Mouse (Mus musculus): Measurements from ENCODE around the gene Pgam1. TPM values are rescaled to one million over a fixed set of nuclear protein-coding genes. Genes with fewer than 3 reads are reported as not detected.
"Not testable (repeated sequence)": the region's sequence is repeated elsewhere in the genome, so short reads cannot be mapped to it uniquely, and the experiment has no call there.

Pgam1 gene
- polyA plus RNA-seq, 1 experiment from 2014 or later, result 785 TPM

DNA sequence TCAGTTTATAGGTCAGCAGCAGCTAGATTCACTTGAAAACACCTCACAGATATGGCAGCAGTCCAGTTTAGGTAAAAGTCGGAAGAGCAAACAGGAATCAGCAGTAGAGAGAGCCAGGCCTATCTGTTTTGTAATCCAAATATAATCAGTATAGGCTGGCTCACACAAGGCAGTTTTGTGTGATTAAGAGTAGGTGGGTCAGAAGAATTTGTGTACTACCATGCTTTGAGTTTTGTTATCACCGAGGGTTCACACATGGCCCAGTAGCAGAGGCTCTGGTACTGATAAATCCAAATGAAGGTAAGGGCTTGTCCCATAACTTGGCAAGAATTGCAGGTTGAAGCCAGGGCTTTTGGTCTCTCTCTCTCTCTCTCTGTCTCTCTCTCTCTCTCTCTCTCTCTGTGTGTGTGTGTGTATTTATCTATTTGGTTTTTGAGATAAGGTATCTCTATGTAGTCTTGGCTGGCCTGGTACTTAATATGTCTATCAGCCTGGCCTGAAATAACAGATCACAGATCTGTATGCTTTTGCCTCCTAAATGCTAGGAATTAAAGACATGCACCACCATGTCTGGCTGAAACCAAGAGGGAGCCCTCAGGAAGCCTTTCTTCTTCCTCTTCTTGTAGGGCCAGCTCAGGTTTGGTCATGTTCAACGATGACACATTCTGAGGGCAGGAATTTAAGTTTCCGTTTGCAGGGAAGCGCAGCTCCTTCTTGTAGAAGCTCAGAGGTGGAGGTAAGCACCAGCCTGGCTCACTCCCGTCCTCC, 5.2 kb upstream of the Pgam1 start:
- ATAC-seq (ENCODE audit: low FRiP score) (no peak), DNase-seq (ENCODE audit: low spot score, missing footprints) (peak; percentile 44)
- no peaks in the 10 kb centered on the region for H3K4me1 ChIP-seq (ENCODE audit: control insufficient read depth, insufficient read depth, low read length)
- H3K27me3 ChIP-seq (ENCODE audit: control insufficient read depth, insufficient read depth, low read length), result no peaks in the 10 kb centered on the region
- no peak overlapping the region for H3K4me2 ChIP-seq
- no peak overlapping the region for H3K4me3 ChIP-seq (ENCODE audit: low read depth, low read length)
- H3K9ac ChIP-seq (ENCODE audit: low read length), result no peak overlapping the region
- H3K36me3 ChIP-seq (ENCODE audit: control insufficient read depth, insufficient read depth, low read length), result no peaks in the 10 kb centered on the region
- H3K27ac ChIP-seq (ENCODE audit: low read depth, low read length), result no peak overlapping the region
- no peaks in the 10 kb centered on the region for H3K9me3 ChIP-seq (ENCODE audit: control insufficient read depth, low read length)
- WGBS, result 64% methylated on average over 6 of the region's 6 CpGs

GRCm38 (mm10) chr19:41907079-41907760, 4.5 kb upstream of the Pgam1 start:
- Histone ChIP-seq H3K9me3 (ENCODE audit: control insufficient read depth, low read length) (no peaks in the 10 kb centered on the region), H3K9ac (ENCODE audit: low read length) (no peak overlapping the region), H3K4me3 (ENCODE audit: low read depth, low read length) (no peak overlapping the region), H3K4me1 (ENCODE audit: control insufficient read depth, insufficient read depth, low read length) (no peaks in the 10 kb centered on the region), H3K4me2 (no peak overlapping the region), H3K27ac (ENCODE audit: low read depth, low read length) (no peak overlapping the region), H3K27me3 (ENCODE audit: control insufficient read depth, insufficient read depth, low read length) (no peaks in the 10 kb centered on the region), H3K36me3 (ENCODE audit: control insufficient read depth, insufficient read depth, low read length) (no peaks in the 10 kb centered on the region)
- no peak for ATAC-seq (ENCODE audit: low FRiP score)
- WGBS, result 59% methylated on average over 8 of the region's 8 CpGs
- DNase-seq (ENCODE audit: low spot score, missing footprints), result peak; percentile 49

GRCm38 (mm10) chr19:41908736-41909135, 3.0 kb upstream of the Pgam1 start:
- Histone ChIP-seq H3K9ac (ENCODE audit: low read length) (no peak overlapping the region), H3K36me3 (ENCODE audit: control insufficient read depth, insufficient read depth, low read length) (no peaks in the 10 kb centered on the region), H3K9me3 (ENCODE audit: control insufficient read depth, low read length) (no peaks in the 10 kb centered on the region), H3K4me3 (ENCODE audit: low read depth, low read length) (no peak overlapping the region), H3K27ac (ENCODE audit: low read depth, low read length) (no peak overlapping the region), H3K4me1 (ENCODE audit: control insufficient read depth, insufficient read depth, low read length) (peaks cover 10% of the 10 kb centered on the region), H3K27me3 (ENCODE audit: control insufficient read depth, insufficient read depth, low read length) (no peaks in the 10 kb centered on the region), H3K4me2 (no peak overlapping the region)
- ATAC-seq (ENCODE audit: low FRiP score), result no peak
- peak; percentile 17 for DNase-seq (ENCODE audit: low spot score, missing footprints)
- WGBS, result 88% methylated on average over 3 of the region's 3 CpGs

DNA sequence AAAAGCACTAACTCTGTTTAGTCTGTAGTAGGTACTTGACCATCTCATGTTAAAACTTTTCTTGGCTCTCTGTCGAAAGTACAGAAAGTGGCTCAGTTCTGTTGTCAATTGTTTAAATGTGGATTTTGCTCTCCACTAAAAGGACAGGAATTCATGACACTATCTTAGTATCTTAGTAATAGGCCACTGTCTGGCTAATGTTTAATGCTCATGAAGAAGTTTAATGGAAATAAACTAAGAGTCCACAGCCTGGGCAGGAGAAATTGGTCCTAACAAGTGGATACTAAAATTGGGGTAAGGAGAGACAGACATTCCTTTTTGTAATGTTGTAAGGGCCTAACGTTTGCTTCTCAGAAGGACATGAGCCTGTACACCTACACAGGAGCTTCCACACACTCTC, 1.3 kb upstream of the Pgam1 start:
- H3K4me1 ChIP-seq (ENCODE audit: control insufficient read depth, insufficient read depth, low read length), result peaks cover 15% of the 10 kb centered on the region
- WGBS, result 92% methylated on average over 2 of the region's 2 CpGs
- H3K27me3 ChIP-seq (ENCODE audit: control insufficient read depth, insufficient read depth, low read length), result no peaks in the 10 kb centered on the region
- ATAC-seq (ENCODE audit: low FRiP score) (no peak), DNase-seq (ENCODE audit: low spot score, missing footprints) (peak; percentile 79)
- H3K4me2 ChIP-seq, result no peak overlapping the region
- H3K27ac ChIP-seq (ENCODE audit: low read depth, low read length), result no peak overlapping the region
- H3K9ac ChIP-seq (ENCODE audit: low read length), result no peak overlapping the region
- no peaks in the 10 kb centered on the region for H3K9me3 ChIP-seq (ENCODE audit: control insufficient read depth, low read length)
- no peaks in the 10 kb centered on the region for H3K36me3 ChIP-seq (ENCODE audit: control insufficient read depth, insufficient read depth, low read length)
- H3K4me3 ChIP-seq (ENCODE audit: low read depth, low read length), result no peak overlapping the region

- WGBS, result under 1% methylated on average over 49 of the region's 53 CpGs
- ATAC-seq (ENCODE audit: low FRiP score), result peak; percentile 50
These were observed 678 bp downstream of the Pgam1 start for GRCm38 (mm10) chr19:41912121-41913080.

DNA sequence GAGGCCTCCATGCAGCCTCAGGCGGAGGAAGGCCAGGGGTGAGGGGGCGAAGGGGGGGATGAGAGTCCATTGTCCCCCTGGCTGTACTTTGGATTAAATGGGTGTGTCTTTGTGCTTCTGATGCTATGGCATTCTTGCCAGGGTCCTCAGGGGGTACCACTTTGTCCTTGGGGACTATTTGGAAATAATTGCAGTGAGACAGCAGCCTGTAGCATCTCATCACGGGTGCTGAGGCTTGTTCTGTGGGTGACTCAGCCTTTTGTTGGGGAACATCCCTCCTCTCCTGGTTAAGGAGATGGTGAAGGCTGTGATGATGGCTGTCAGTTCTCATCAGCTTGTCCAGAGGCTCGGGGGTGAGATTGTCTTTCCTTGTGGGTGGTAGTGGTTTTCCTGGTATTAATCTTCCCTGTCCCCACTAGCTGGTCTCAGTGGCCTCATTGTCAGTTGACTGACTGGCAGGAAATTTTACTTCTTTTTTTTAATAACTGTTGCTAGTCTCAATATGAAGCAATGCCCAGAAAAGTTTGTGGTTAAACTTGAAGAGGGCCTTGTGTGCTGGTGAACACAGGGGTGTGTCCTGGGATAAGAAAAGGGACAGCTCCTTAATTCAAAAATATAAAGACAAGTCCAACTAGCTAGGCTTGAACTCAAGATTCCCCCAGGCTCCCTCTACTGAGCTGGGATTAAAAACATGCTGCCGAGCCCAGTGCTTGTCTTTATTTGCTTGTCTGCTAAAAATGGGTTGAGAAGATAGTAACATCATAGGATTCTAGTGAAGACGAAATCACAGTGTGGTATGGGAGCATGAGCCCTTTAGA, 2.3 kb downstream of the Pgam1 start:
- ATAC-seq (ENCODE audit: low FRiP score) (no peak), DNase-seq (ENCODE audit: low spot score, missing footprints) (peak; percentile 77)
- WGBS, result 35% methylated on average over 6 of the region's 6 CpGs
- peaks cover 13% of the 10 kb centered on the region; the same call in 1 of the 2 replicates for H3K36me3 ChIP-seq (ENCODE audit: control insufficient read depth, insufficient read depth, low read length)
- H3K9me3 ChIP-seq (ENCODE audit: control insufficient read depth, low read length), result no peaks in the 10 kb centered on the region
- peak overlapping the region; percentile 71 for H3K4me2 ChIP-seq
- H3K27me3 ChIP-seq (ENCODE audit: control insufficient read depth, insufficient read depth, low read length), result no peaks in the 10 kb centered on the region
- peak overlapping the region; percentile 47 for H3K9ac ChIP-seq (ENCODE audit: low read length)
- no peak overlapping the region for H3K27ac ChIP-seq (ENCODE audit: low read depth, low read length)
- H3K4me3 ChIP-seq (ENCODE audit: low read depth, low read length), result peak overlapping the region; percentile 70
- peaks cover 15% of the 10 kb centered on the region for H3K4me1 ChIP-seq (ENCODE audit: control insufficient read depth, insufficient read depth, low read length)

More at GRCm38 (mm10) chr19:41912121-41913080, 678 bp downstream of the Pgam1 start:
- Histone ChIP-seq H3K4me1 (ENCODE audit: control insufficient read depth, insufficient read depth, low read length) (peaks cover 15% of the 10 kb centered on the region), H3K36me3 (ENCODE audit: control insufficient read depth, insufficient read depth, low read length) (peaks cover 8% of the 10 kb centered on the region; the same call in 1 of the 2 replicates), H3K9ac (ENCODE audit: low read length) (peak overlapping the region; percentile 91), H3K4me3 (ENCODE audit: low read depth, low read length) (peak overlapping the region; percentile 70), H3K27me3 (ENCODE audit: control insufficient read depth, insufficient read depth, low read length) (no peaks in the 10 kb centered on the region), H3K27ac (ENCODE audit: low read depth, low read length) (peak overlapping the region; percentile 63), H3K9me3 (ENCODE audit: control insufficient read depth, low read length) (no peaks in the 10 kb centered on the region), H3K4me2 (peak overlapping the region; percentile 71)
- DNase-seq (ENCODE audit: low spot score, missing footprints), result peak; percentile 90

- H3K27me3 ChIP-seq (ENCODE audit: control insufficient read depth, insufficient read depth, low read length); H3K4me2 ChIP-seq; ATAC-seq (ENCODE audit: low FRiP score); H3K27ac ChIP-seq (ENCODE audit: low read depth, low read length); H3K4me3 ChIP-seq (ENCODE audit: low read depth, low read length); H3K9me3 ChIP-seq (ENCODE audit: control insufficient read depth, low read length); H3K9ac ChIP-seq (ENCODE audit: low read length): not testable (repeated sequence)
- peak; percentile 74 for DNase-seq (ENCODE audit: low spot score, missing footprints)
- peaks cover 18% of the 10 kb centered on the region; the same call in 1 of the 2 replicates for H3K36me3 ChIP-seq (ENCODE audit: control insufficient read depth, insufficient read depth, low read length)
- peaks cover 15% of the 10 kb centered on the region for H3K4me1 ChIP-seq (ENCODE audit: control insufficient read depth, insufficient read depth, low read length)
These were observed 2.8 kb downstream of the Pgam1 start for GRCm38 (mm10) chr19:41914592-41914882.

GRCm38 (mm10) chr19:41915294-41915693, 3.6 kb downstream of the Pgam1 start:
- WGBS, result 92% methylated on average over 3 of the region's 3 CpGs
- DNase-seq (ENCODE audit: low spot score, missing footprints), result peak; percentile 59
- peaks cover 15% of the 10 kb centered on the region for H3K4me1 ChIP-seq (ENCODE audit: control insufficient read depth, insufficient read depth, low read length)
- H3K27me3 ChIP-seq (ENCODE audit: control insufficient read depth, insufficient read depth, low read length), result no peaks in the 10 kb centered on the region
- H3K4me2 ChIP-seq, result no peak overlapping the region
- H3K9me3 ChIP-seq (ENCODE audit: control insufficient read depth, low read length), result no peaks in the 10 kb centered on the region
- ATAC-seq (ENCODE audit: low FRiP score), result no peak
- H3K9ac ChIP-seq (ENCODE audit: low read length), result no peak overlapping the region
- no peak overlapping the region for H3K4me3 ChIP-seq (ENCODE audit: low read depth, low read length)
- H3K27ac ChIP-seq (ENCODE audit: low read depth, low read length), result no peak overlapping the region
- peaks cover 19% of the 10 kb centered on the region; the same call in 1 of the 2 replicates for H3K36me3 ChIP-seq (ENCODE audit: control insufficient read depth, insufficient read depth, low read length)
